31 mouse cellular contexts compared by ENCODE assay signal in genomic region chr3:35282106-35282505, GRCm38 (mm10).
"Had no signal": no experiment of that assay in that cellular context is flagged by ENCODE, and none has a peak within 500 bp of the region (broad histone marks: within the 10 kb centered on the region; RNA-seq: fewer than 3 reads in every experiment).

No protein-coding gene starts in this region.

- H3K9ac ChIP-seq: limb, embryonic 12.5 days; limb, embryonic 13.5 days; limb, embryonic 15.5 days; liver, embryonic 12.5 days; liver, embryonic 13.5 days; liver, embryonic 14.5 days; liver, embryonic 15.5 days; liver, postnatal 0 days; lung, embryonic 14.5 days; lung, embryonic 15.5 days; midbrain, embryonic 12.5 days; midbrain, embryonic 15.5 days; neural tube, embryonic 12.5 days had no signal

- H3K4me2 ChIP-seq: limb, embryonic 12.5 days; limb, embryonic 13.5 days; limb, embryonic 15.5 days; liver, embryonic 11.5 days; liver, embryonic 12.5 days; liver, embryonic 13.5 days; liver, embryonic 15.5 days; lung, embryonic 14.5 days; lung, embryonic 15.5 days; midbrain, embryonic 12.5 days; midbrain, embryonic 15.5 days; neural tube, embryonic 12.5 days had no signal

- H3K27me3 ChIP-seq: limb, embryonic 12.5 days; limb, embryonic 13.5 days; limb, embryonic 15.5 days; liver, embryonic 12.5 days; liver, embryonic 13.5 days; liver, embryonic 15.5 days; lung, embryonic 15.5 days; megakaryocyte, embryonic 14.5 days; midbrain, embryonic 12.5 days; midbrain, embryonic 15.5 days; neural tube, embryonic 12.5 days had no signal

- H3K4me3 ChIP-seq: left cerebral cortex, adult 2 months; limb, embryonic 10.5 days; limb, embryonic 12.5 days; limb, embryonic 13.5 days; limb, embryonic 15.5 days; liver, embryonic 12.5 days; liver, embryonic 13.5 days; liver, embryonic 15.5 days; lung, embryonic 15.5 days; megakaryocyte, embryonic 14.5 days; midbrain, embryonic 10.5 days; midbrain, embryonic 12.5 days; midbrain, embryonic 15.5 days; myocyte; neural tube, embryonic 12.5 days had no signal

- H3K9me3 ChIP-seq: limb, embryonic 10.5 days; limb, embryonic 12.5 days; limb, embryonic 13.5 days; limb, embryonic 15.5 days; liver, embryonic 12.5 days; liver, embryonic 13.5 days; liver, embryonic 15.5 days; lung, embryonic 15.5 days; midbrain, embryonic 10.5 days; midbrain, embryonic 12.5 days; midbrain, embryonic 15.5 days; neural tube, embryonic 12.5 days had no signal

- H3K4me1 ChIP-seq: limb, embryonic 10.5 days; limb, embryonic 12.5 days; limb, embryonic 13.5 days; limb, embryonic 15.5 days; liver, embryonic 12.5 days; liver, embryonic 13.5 days; liver, embryonic 15.5 days; lung, embryonic 15.5 days; megakaryocyte, embryonic 14.5 days; midbrain, embryonic 10.5 days; midbrain, embryonic 12.5 days; midbrain, embryonic 15.5 days; neural tube, embryonic 12.5 days had no signal

- ATAC-seq: liver, embryonic 12.5 days; liver, postnatal 0 days; lung, postnatal 0 days; midbrain, embryonic 15.5 days; midbrain, embryonic 16.5 days had no signal

- H3K27ac ChIP-seq: left cerebral cortex, adult 2 months; limb, embryonic 10.5 days; limb, embryonic 12.5 days; limb, embryonic 13.5 days; limb, embryonic 15.5 days; liver, embryonic 12.5 days; liver, embryonic 13.5 days; liver, embryonic 14.5 days; liver, embryonic 15.5 days; lung, embryonic 15.5 days; macrophage; midbrain, embryonic 10.5 days; midbrain, embryonic 12.5 days; midbrain, embryonic 15.5 days; neural tube, embryonic 12.5 days had no signal

- DNase-seq: left cerebral cortex, postnatal 4 days; liver; liver, embryonic 13.5 days; liver, postnatal 0 days; lung, adult 18-20 months; lung, adult 2 months; lung, embryonic 14.5 days; lung, postnatal 10 days; lung, postnatal 14 days; lung, postnatal 36 days; lung, postnatal 4 days; midbrain, embryonic 14.5 days had no signal

- H3K36me3 ChIP-seq: limb, embryonic 10.5 days; limb, embryonic 12.5 days; limb, embryonic 13.5 days; limb, embryonic 15.5 days; liver, embryonic 12.5 days; liver, embryonic 13.5 days; liver, embryonic 15.5 days; lung, embryonic 15.5 days; midbrain, embryonic 10.5 days; midbrain, embryonic 12.5 days; midbrain, embryonic 15.5 days; neural tube, embryonic 12.5 days had no signal
